Mouse (Mus musculus) kidney, postnatal 36 days (tissue): Measurements from ENCODE around the gene Gas2.

ENCODE experiments used
- DNase-seq, 2 experiments: peaks; one replicate each; pipeline ENCODE4 v3.0.0; 2021 to 2022; ENCODE audit warnings: mixed read lengths in 2 of 2

Gas2 gene

DNA sequence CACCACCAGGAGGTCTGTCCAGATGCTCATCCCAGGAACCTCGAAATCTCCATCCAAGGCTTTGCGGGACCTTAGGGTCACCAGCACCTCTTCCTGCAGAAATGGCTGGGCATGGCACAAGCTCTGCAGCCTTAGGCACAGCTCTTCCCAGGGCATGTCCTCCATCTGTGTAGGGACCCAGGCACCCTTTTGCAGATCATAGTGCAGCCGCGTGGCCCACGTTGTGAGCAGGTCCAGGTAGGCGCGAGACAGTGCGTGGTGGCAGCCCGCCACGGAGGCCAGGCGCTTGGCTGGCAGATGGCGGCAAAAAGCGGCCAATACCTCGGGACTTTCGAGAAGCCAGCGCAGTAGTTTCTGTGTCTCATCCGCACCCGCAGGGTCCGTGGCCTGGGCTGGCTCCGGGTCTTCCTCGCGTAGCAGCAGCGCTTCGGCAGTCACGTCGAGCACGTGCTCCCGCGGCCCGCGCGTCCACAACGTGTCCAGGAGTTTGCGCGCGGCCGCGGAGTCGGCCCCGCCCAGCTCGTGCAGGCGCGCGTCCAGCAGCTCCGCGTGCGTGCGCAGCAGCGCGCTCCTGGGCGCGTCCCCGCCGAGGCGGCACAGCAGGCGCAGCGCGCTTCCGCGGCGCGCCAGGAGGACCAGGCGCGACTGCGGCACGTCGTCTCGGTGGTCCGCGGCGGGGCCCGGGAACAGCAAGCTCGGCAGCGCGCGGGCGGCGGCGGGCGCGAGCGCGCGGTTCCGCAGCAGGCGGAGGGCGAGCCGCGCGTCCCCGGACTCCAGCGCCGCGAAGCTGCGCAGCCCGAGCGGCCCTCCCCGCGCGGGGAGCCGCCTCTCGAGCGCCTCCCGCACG lies at the start of gene Gas2:
Gene Gas2, plus strand, starts transcription at position 766 of the 847 bp plus-strand sequence.
- DNase-seq: peak; percentile 87 to 94

DNA sequence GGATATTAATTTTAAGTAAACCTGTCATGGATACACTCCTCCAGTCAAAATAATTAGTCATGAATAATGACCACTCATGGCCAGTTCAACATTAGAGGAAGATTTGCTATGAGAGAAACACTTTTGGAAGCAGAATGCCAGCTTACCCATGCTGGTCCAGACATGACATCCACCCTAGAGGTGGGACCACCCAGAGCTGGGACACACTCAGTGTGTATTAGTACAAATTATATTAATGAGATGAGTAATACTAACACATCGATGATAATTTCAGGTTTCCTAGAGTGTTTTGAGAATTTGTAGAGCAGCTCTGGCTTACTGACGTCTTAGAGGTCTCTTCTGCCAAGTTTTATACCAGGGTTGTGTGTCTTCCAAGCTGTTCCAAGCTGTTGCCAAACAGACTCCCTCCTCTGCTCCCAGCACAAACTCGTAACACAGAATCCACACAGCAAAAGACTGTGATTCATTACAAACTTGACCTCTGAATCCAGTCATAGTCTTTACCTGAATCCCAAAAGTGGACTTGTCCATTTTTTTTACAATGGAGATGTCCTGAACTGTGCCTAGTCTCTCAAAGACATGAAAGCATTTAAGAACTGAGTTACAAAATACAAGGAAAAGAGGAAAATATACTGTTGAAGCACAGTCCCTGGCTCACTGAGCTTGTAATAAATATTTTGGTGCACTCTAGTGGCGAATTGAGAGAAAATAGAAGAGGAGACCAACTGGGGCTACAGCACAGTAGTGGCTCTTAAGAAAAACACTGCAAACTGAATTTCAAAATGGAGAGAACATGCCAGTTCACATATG lies 46.1 kb upstream of the Gas2 start:
- no peak for DNase-seq

DNA sequence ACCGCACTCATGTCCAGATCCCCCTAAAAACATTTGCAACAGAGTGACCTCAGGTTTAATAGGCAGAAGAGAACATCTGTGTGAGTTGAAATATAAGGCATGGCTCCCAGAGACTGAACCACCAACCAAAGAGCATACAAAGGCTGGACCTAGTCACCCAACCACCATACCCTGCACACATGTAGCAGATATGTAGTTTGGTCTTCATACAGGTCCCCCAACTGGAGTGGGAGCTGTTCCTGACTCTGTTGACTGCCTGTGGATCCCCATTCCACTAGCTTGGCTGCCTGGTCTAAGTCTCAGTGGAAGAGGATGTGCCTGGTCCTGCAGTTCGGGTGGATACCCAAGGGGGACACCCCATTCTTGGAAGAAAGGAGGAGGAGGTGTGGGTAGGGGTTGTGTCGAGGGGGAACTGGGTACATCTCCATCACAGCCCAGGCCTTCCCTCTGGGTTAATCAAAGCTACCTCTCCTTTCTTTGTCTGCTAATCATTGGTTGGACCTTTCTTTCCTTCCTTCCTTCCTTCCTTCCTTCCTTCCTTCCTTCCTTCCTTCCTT lies 45.5 kb upstream of the Gas2 start:
- no peak for DNase-seq

DNA sequence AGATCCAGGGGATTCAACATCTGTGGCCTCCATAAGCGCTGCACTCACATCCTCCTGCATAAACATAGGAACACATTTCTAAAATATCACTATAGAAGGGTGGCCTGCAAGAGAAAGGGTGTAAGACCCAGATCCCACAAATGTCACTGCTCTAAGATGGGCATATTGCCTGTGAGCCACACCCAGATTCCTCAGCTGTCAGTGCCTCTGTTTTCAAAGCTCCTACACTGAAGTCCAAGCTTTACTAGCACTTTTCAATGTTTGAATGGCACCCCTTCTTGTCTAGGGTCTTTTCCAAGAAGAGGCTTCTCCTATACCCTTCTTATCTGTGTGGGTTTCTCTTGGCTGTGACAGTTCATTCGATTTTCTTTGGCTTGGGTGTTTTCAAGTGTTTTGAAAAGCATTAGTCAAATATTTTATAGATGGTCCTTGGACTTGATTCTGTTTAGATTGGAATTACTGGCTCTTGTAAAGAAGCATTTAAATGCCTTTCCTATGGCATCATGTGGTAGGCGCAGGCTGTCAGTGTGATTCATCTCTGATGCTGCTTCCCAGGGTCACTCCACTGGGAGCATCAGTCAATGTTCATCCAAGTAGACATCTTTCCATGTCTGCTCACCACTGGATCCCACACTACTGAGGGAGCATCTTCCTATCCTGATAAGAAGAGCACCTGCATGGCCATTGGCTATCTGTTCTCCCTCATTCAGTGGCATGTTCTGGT lies 43.4 kb upstream of the Gas2 start:
- no peak for DNase-seq

DNA sequence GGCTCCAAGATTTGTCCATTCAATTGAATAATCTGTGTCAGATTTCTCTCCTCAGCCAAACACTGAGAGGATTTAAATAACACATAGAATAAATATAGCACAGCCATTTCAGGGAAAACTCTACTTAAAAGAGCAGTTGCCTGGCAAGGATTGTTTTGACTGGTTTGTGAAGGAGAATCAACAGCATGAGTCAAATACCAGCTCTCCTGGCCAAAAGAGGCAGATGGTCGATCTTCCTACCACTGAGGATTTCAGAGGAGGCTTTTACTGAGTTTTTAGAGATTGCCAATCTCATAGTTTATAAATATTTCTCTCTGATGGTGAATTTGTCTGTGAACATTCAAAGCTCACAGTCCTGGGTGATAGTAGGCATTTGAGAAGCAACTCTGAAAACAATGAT lies 41.9 kb upstream of the Gas2 start:
- no peak for DNase-seq

DNA sequence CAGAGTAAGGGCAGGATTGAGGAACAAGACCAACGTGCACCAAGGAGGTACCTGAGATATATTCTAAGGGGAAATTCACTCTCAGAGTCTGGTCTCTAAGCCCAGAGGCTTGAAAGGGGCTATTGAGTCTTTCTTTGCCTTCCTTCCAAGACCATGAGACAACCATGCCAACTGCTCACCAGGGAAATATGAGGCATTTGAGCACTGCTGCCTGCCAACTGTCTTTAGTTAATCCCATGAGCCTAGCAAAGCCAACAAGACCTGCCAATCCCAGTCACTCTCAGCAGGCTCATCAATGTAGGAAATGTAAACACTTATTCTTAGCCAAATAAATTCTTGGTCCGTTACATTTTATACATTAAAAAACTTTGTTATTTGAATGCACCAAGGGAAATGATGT lies 40.3 kb upstream of the Gas2 start:
- DNase-seq: no peak

DNA sequence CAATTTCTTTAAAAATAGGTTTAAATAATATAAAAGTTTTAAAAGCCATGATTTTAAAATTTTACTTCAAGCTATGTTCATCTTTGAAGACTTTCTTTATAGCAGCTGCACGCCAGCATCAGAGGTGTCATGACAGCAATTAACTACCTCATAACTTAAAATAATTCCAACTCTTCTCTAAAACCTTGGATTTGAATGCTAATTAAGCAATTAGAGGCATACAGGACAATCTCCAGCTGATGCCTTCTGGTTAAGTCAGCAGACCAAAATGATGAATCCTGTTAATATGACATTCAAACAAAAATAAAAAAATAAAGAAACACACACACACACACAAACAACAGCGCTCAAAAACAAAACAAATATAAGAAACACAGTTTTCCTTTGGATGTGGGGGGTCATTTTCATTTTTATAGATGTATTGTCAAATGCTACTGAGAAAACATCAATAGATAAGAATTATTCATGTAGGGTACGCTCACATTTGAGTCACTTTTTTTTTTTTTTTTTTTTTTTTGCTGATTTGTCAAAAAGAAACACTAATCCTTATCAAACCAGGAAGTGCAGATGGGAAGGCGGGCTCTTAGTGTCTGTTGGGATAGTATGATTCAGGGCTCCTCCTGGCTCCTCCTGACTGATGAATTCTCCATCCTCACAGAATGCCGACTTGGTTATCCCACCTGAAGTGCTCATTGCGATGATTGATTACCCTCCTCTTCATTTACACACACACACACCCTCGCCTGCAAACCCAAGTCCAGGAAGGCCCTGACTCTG lies 38.1 kb upstream of the Gas2 start:
- no peak for DNase-seq

DNA sequence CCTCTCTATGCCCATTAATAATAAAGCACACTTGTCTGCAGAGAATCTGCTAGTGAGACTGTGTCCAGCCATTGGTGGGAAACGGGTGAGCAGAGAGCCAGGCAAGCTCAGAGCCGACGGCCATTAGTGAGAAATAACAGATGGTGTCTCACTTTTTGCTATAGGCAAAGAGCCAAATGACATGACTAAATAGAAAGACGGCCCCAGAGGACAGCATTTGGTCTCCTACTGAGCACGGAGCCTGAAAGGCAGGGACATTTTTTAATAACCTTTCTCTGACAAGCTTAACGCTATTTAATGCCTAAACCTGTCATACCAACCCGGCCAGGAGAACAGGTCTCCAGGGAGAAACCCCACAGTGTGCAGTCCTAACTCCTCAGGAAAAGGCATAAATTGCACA lies 29.9 kb upstream of the Gas2 start:
- DNase-seq: no peak

DNA sequence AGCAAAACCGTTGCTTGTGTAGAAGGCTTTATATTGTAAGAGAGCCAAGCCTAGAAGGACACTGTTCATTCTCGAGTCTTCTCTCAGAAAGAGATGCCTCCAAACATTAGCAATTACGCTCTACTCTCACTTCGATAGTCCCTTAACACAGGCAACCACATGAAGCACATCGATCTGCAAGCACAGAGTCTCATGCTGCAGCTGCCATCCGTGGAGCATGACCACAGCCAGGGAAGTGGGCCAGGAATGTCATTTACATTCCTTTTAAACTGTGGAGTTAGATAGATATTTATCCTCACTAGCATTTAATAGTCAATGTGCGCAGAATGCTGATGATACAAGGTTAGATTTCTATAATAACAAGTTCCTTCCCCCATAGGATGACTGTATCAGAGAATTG lies 21.3 kb upstream of the Gas2 start:
- no peak for DNase-seq

DNA sequence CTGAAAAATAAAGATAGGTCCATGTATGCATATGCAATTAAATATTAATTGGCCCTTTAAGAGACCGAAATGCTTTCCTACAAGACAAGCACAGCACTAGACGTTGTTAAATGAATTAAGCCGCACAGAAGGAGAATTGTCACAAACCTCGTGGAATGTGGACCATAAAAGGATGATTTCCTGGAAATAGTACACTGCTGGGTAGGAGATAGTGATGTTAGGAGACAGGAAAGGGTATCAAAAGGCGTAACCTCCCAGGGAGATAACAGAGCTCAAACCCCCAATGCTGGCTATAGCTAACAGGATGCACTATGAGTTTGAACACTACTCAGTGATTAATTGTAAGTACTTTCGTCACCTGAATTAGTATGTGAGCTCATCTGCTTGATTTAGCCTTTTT lies 10.9 kb upstream of the Gas2 start:
- no peak for DNase-seq

DNA sequence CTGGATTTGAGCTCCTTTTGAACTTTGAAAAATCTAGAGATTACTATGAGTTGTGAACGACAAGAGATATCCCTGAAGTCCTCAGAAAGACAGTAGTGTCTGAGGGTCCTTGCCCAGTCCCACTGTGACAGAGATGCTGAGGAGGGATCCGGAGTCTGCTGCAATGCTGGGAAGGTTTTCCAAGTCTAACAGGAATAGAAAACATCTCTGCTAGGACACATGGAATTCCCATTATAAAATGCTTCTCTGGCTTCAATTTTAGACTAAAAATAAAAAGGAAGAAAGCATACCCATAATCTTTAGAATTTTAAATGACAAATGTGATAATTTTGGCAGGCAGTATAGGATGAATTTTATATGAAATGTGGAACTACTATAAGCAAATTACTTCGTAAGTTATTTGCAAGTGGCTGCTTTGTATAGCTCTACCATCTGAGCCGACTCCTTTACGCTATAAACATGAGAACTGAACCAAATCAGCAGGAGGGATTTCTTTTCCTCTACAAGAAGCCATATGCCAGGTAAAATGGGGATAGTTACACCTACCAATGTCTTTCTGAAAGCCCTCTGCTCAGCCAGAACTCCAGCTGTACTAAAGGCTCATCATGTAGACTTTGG lies 9.8 kb upstream of the Gas2 start:
- no peak for DNase-seq

DNA sequence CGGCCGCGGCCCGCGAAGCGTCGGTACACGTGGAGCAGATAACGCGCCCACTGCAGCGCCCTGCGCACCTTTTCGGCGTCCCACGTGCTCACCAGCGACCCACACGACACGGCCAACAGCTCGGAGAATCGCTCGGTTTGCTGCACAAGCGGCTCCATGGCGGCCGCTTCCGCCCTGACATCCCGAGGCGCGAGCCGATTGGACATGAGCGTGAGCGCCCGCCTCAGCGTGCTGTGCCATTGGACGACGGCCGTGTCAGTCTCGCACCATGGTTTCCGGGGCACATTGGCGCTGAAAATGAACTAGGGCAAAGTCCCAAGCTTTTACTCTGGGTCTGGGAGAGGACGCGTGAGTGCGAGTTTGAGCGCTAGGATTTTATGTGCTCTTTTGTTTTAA lies 280 bp downstream of the Gas2 start, which contains the start of gene Fancf:
Gene Fancf, minus strand, starts transcription at position 171 of the 396 bp plus-strand sequence.
- peak; percentile 98 for DNase-seq

DNA sequence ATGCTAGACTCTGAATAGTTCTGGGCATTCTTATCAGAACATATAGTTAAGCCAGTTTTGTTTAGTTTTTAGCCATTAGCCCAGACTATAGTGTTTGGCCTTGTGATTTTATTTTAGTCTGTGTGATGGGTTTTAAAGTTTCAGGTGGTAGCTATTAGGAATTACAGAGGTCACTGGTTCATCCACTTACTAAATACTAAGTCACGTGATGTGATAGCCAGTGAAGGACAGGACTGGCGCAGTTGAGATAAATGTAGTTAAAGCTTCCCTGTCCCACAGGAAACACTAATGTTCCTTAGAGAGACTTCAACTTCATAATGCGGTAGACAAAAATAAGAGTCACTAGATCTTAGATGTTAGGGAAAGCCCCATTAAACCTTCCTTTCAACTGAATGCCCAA lies 1.0 kb downstream of the Gas2 start:
- no peak for DNase-seq

DNA sequence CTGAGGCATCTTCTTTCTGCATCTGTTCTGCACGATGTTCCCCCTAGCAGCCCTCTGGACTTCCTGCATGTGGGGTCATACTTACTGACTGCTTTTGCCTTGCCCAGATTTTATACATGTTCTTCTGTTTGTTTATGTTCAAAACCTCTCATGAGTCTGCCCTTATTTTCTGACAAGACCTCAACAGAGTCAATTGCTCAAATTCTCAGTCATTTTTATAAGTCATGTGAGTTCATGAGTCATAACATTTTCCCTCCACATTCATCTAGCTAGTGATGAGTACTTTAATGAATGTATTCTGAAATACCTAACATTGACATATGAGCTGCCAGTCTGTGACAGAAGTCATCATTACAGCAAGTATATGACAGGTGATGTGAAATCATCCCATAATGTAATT lies 3.5 kb downstream of the Gas2 start:
- no peak for DNase-seq

DNA sequence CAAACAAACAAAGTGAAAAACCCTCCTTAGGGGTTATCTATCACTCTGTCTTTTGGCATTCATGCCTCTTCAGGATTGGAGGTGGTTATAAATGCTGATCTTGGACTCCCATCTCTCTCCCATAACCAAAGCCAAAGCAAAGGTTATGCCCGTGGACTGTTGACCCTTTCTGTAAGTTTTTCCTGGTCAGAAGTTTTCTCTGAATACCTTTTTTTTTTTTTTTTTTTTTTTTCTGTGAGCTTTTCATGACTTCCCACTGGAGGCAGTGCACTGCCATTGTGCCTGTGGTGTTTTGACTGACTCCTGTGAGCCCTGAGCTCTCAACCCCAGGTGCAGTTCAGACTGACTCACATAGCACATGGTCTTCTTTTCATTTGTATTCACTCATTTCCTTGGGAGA lies 6.2 kb downstream of the Gas2 start:
- DNase-seq: peak in 1 of 2 experiments; percentile 15

DNA sequence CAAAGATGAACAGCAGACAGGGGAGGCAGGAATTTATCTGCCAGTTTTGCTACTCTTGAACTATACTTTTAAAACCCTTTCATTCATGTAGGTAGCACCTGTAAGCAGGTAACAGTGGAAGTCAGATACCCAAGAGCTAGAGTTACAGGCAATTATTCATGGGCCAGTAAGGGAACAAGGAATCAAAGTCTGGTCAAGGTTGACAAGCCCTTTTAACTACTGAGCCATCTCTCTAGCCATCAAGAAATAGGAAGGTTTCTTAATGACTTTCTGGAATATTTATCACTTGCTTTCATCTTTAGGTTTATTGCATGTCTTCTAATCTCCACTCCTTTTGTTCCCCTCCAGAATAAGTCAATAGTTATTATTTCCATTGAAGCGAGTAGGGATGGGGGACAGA lies 10.2 kb downstream of the Gas2 start:
- no peak for DNase-seq

DNA sequence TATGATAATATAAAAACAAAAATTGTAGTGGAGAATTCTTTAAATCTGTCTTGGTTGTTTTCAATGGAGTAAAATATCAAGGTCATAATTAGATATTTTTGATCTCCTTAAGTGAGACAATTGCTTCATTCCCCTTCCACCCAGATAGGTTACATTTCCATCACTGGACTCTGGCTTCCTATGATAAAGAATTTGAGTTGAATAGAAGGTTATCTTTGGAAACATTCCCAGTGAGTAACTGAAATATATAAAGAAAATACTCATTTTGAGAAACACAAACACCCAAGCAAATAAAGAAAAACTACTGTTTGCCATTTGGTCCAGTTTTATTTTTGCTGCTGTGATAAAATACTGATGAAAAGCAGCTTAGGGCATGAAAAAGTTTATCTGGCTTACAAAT lies 10.8 kb downstream of the Gas2 start:
- DNase-seq: no peak

DNA sequence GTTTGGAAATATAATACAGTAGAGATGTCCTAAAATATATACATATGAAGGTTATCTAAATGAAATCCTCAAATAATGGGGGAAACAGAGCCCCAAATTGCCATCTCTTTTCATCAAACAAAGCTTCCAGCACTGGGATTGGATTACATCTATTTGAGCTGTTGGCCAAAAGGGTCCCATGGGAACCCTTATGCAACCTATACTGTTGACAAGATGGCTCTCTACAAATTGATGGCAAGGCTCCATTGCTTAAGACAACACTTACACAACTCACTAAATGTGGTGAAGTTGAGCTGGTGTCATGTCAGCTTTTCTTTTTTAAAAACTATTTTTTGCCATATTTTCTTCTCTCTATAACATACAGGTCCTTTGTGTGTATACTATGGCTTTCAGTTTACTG lies 14.5 kb downstream of the Gas2 start:
- no peak for DNase-seq

DNA sequence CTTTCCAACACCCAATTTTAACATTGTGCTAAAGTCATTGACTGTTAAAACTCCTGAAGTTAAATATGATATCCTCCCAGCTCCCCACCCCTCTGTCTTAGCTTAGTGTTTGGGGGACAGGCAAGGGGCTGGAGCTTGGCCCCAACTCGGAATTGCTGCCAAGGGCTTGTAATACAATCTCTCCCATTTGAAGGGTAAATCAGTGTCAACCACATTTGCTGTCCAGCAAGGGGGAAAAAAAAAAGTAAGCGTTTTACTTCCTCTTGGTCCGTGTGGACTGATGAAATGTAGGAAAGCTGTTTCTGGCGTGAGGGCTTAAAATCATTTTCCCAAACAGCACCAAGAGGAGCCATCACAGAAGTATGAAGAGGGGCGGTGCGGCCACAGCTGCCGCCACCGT lies 16.9 kb downstream of the Gas2 start:
- no peak for DNase-seq

DNA sequence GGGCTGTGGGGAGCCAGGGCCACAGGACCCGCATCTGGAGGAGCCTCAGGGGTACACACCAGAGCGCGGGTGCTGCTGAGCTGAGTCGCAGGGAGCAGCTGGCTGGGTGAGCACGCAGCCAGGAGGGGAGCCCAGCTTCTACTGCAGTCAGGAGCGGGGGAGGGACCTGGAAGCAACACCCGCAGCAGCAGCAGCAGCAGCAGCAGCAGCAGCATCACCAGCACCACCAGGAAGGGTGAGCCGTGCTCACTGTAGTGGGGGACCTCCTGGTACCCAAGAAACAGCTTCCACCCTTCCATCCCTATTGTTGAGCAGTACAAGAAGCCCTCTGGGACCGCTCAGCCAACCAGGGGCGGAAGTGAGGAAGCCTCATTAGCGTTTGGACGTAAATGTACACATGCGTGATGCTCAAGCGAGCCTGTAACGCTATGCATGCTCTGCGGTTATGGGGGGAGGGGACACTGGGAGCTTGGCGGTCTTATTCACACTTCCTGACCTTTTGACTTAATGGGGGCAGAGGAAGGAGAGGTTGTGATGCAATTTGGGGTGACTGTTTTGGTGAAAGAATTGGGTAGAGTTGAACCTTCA lies 17.4 kb downstream of the Gas2 start:
- peak in 1 of 2 experiments; percentile 36 for DNase-seq

DNA sequence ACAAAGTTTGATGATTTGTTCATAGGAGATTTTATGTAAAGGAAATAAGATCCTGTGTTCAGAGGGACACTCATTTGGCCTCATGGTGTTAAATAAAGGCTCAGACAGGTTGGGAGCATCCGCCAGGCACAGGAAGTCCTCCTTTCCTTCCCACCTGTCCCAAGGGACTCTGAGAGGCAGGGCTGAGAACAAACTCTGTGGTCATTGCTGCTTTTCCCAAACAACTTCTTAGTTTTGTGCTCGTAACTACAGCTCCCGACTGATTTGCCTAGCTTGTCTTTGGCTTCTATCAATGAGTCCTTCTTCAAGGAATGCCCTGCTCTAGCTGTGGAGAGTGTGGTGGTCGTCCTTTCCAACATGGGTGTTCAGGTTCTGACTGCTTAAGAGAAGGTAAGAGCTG lies 18.3 kb downstream of the Gas2 start:
- no peak for DNase-seq
